In genomic region chr17:63270513-63270912, GRCm38 (mm10) we compare ENCODE assay signal across 19 mouse cellular contexts.
"Had no signal": no experiment of that assay in that cellular context is flagged by ENCODE, and none has a peak within 500 bp of the region (broad histone marks: within the 10 kb centered on the region; RNA-seq: fewer than 3 reads in every experiment).

No protein-coding gene starts in this region.

- H3K36me3 ChIP-seq: liver, embryonic 13.5 days; midbrain, embryonic 15.5 days; neural tube, embryonic 12.5 days; neural tube, embryonic 15.5 days; stomach, embryonic 15.5 days had no signal

- H3K4me2 ChIP-seq: liver, embryonic 13.5 days; midbrain, embryonic 11.5 days; midbrain, embryonic 15.5 days; neural tube, embryonic 12.5 days; neural tube, embryonic 15.5 days; stomach, embryonic 15.5 days had no signal

- H3K4me3 ChIP-seq: layer of hippocampus, adult 2 months; liver, embryonic 13.5 days; midbrain, embryonic 15.5 days; neural tube, embryonic 12.5 days; neural tube, embryonic 15.5 days; stomach, embryonic 15.5 days had no signal

- H3K9me3 ChIP-seq: liver, embryonic 13.5 days; midbrain, embryonic 15.5 days; neural tube, embryonic 12.5 days; neural tube, embryonic 15.5 days; stomach, embryonic 15.5 days had no signal

- H3K4me1 ChIP-seq: midbrain, embryonic 15.5 days; neural tube, embryonic 12.5 days; stomach, embryonic 15.5 days had no signal

- H3K9ac ChIP-seq: liver, embryonic 13.5 days; midbrain, embryonic 15.5 days; neural tube, embryonic 12.5 days; neural tube, embryonic 15.5 days; stomach, embryonic 15.5 days had no signal

- ATAC-seq: intestine, postnatal 0 days; midbrain, embryonic 15.5 days had no signal

- DNase-seq: kidney, adult 2 months; kidney, postnatal 25 days; left cerebral cortex, postnatal 4 days; liver, embryonic 13.5 days; lung, adult 2 months; lung, postnatal 14 days; lung, postnatal 4 days; spleen, adult 18-20 months; thymus, adult 2 months; thymus, postnatal 14 days; thymus, postnatal 4 days had no signal

- H3K27ac ChIP-seq: kidney, postnatal 0 days; layer of hippocampus, adult 2 months; liver, embryonic 13.5 days; midbrain, embryonic 15.5 days; neural tube, embryonic 12.5 days; neural tube, embryonic 15.5 days; stomach, embryonic 15.5 days had no signal

- H3K27me3 ChIP-seq: liver, embryonic 13.5 days; midbrain, embryonic 15.5 days; neural tube, embryonic 12.5 days; neural tube, embryonic 15.5 days; stomach, embryonic 15.5 days had no signal
